Mouse (Mus musculus): ENCODE measurements around the gene Camk1d.

Camk1d gene

GRCm38 (mm10) chr2:5714211-5715053, at the start of gene Camk1d:
Gene Camk1d (minus strand): TSS chr2:5714515.
- peak; percentile 85 for DNase-seq

GRCm38 (mm10) chr2:5762031-5762430, 47.7 kb upstream of the Camk1d start:
- DNase-seq, result no peak

- no peak for DNase-seq
Measured at GRCm38 (mm10) chr2:5760479-5761008, 46.2 kb upstream of the Camk1d start.

GRCm38 (mm10) chr2:5758569-5758968, 44.3 kb upstream of the Camk1d start:
- DNase-seq, result no peak

GRCm38 (mm10) chr2:5750872-5751271, 36.6 kb upstream of the Camk1d start:
- no peak for DNase-seq

- no peak for DNase-seq
Measured at GRCm38 (mm10) chr2:5749210-5749609, 34.9 kb upstream of the Camk1d start.

GRCm38 (mm10) chr2:5747545-5748043, 33.3 kb upstream of the Camk1d start:
- no peak for DNase-seq

- DNase-seq, result no peak
Measured at GRCm38 (mm10) chr2:5746529-5746928, 32.2 kb upstream of the Camk1d start.

GRCm38 (mm10) chr2:5743886-5744285, 29.6 kb upstream of the Camk1d start:
- no peak for DNase-seq

GRCm38 (mm10) chr2:5740913-5741312, 26.6 kb upstream of the Camk1d start:
- DNase-seq, result no peak

GRCm38 (mm10) chr2:5735881-5736280, 21.6 kb upstream of the Camk1d start:
- DNase-seq, result no peak

- no peak for DNase-seq
Measured at GRCm38 (mm10) chr2:5733300-5734085, 19.2 kb upstream of the Camk1d start.

GRCm38 (mm10) chr2:5732047-5732446, 17.7 kb upstream of the Camk1d start:
- no peak for DNase-seq

GRCm38 (mm10) chr2:5730364-5730792, 16.1 kb upstream of the Camk1d start:
- no peak for DNase-seq

- no peak for DNase-seq
Measured at GRCm38 (mm10) chr2:5729931-5730330, 15.6 kb upstream of the Camk1d start.

GRCm38 (mm10) chr2:5725028-5725701, 10.8 kb upstream of the Camk1d start:
- DNase-seq, result no peak

- DNase-seq, result no peak
Measured at GRCm38 (mm10) chr2:5717675-5718074, 3.4 kb upstream of the Camk1d start.

GRCm38 (mm10) chr2:5715544-5715943, 1.2 kb upstream of the Camk1d start:
- no peak for DNase-seq

- no peak for DNase-seq
Measured at GRCm38 (mm10) chr2:5715054-5715410, 717 bp upstream of the Camk1d start.

GRCm38 (mm10) chr2:5713325-5714210, 747 bp downstream of the Camk1d start:
- peak; percentile 48 for DNase-seq

GRCm38 (mm10) chr2:5712255-5712654, 2.1 kb downstream of the Camk1d start:
- peak; percentile 39 for DNase-seq

GRCm38 (mm10) chr2:5709911-5710310, 4.4 kb downstream of the Camk1d start:
- DNase-seq, result no peak
